Mouse (Mus musculus): ENCODE results near the gene Pign. TPM values are rescaled to one million over a fixed set of nuclear protein-coding genes. Genes with fewer than 3 reads are reported as not detected.

The Pign gene
- total and polyA plus RNA-seq, 3 experiments = 23.9 to 59.9 (median 30.4) TPM

GRCm38 (mm10) chr1:105630481-105630880, 33.0 kb downstream of the Pign start:
- Histone ChIP-seq H3K4me2 (ENCODE audit: insufficient read depth, low read depth, poor library complexity, severe bottlenecking) (no peak overlapping the region), H3K4me3 (replicated peaks in 1 of 3; ENCODE audit: low read depth in 2 of 3, low read length in 2 of 3, poor library complexity in 1 of 3) (no peak overlapping the region), H3K27me3 (replicated peaks) (no peaks in the 10 kb centered on the region), H3K27ac (ENCODE audit: insufficient read depth, low read depth) (no peak overlapping the region), H3K36me3 (replicated peaks in 1 of 2; ENCODE audit: control insufficient read depth in 1 of 2, insufficient read depth in 1 of 2, low read length in 1 of 2) (peaks cover 16 to 21% of the 10 kb centered on the region in 2 experiments), H3K79me2 (replicated peaks; ENCODE audit: control insufficient read depth, extremely low read depth, insufficient read depth, poor library complexity, severe bottlenecking) (no peaks in the 10 kb centered on the region), H3K9ac (ENCODE audit: insufficient read depth, low read depth) (no peak overlapping the region), H3K9me3 (replicated peaks; ENCODE audit: low read length) (no peaks in the 10 kb centered on the region), H3K4me1 (ENCODE audit: control insufficient read depth in 1 of 2, insufficient read depth in 2 of 2) (no peaks in the 10 kb centered on the region)
- dilution Hi-C loops (cut with MboI; ENCODE audit: extremely low pct_ligation_motif_present, extremely low pct_unique_long_range_greater_than_20kb, low sequenced_read_pairs) (no loop called here), in situ Hi-C loops (cut with MboI; ENCODE audit: low pct_ligation_motif_present, low pct_unique_long_range_greater_than_20kb, low sequenced_read_pairs) (no loop called here)
- DNase-seq (ENCODE audit: extremely low read depth) = peak; percentile 22
- TF ChIP-seq CHD1 (IDR thresholded peaks at IDR 0.05; ENCODE audit: low read depth, low read length) = no peak
- peak; percentile 51 for TF ChIP-seq SMC3 (IDR thresholded peaks at IDR 0.05; ENCODE audit: low read depth, low read length)
- peak; percentile 71 for TF ChIP-seq RAD21 (IDR thresholded peaks at IDR 0.05; ENCODE audit: low read depth, low read length)
- TF ChIP-seq CTCF (conservative IDR thresholded peaks at IDR 0.05 in 1 of 2, IDR thresholded peaks at IDR 0.05 in 1 of 2; ENCODE audit: low read depth in 2 of 2, low read length in 2 of 2) = peak; percentile 26 to 69; a peak in 2 of 4 replicates

- peaks cover 21 to 43% of the 10 kb centered on the region in 2 experiments for H3K36me3 ChIP-seq (replicated peaks in 1 of 2; ENCODE audit: control insufficient read depth in 1 of 2, insufficient read depth in 1 of 2, low read length in 1 of 2)
- in situ Hi-C loops (cut with MboI; ENCODE audit: low pct_ligation_motif_present, low pct_unique_long_range_greater_than_20kb, low sequenced_read_pairs) = no loop called here
Measured at GRCm38 (mm10) chr1:105589673-105590072, 73.8 kb downstream of the Pign start.

GRCm38 (mm10) chr1:105588697-105589096, 74.8 kb downstream of the Pign start:
- no peaks in the 10 kb centered on the region for H3K79me2 ChIP-seq (replicated peaks; ENCODE audit: control insufficient read depth, extremely low read depth, insufficient read depth, poor library complexity, severe bottlenecking)
- H3K9ac ChIP-seq (ENCODE audit: insufficient read depth, low read depth) = no peak overlapping the region
- H3K36me3 ChIP-seq (replicated peaks in 1 of 2; ENCODE audit: control insufficient read depth in 1 of 2, insufficient read depth in 1 of 2, low read length in 1 of 2) = peaks cover 23 to 49% of the 10 kb centered on the region in 2 experiments
- no peaks in the 10 kb centered on the region for H3K27me3 ChIP-seq (replicated peaks)
- H3K4me1 ChIP-seq (ENCODE audit: control insufficient read depth in 1 of 2, insufficient read depth in 2 of 2) = no peaks in the 10 kb centered on the region
- H3K27ac ChIP-seq (ENCODE audit: insufficient read depth, low read depth) = no peak overlapping the region
- no peak for DNase-seq (ENCODE audit: extremely low read depth)
- in situ Hi-C loops (cut with MboI; ENCODE audit: low pct_ligation_motif_present, low pct_unique_long_range_greater_than_20kb, low sequenced_read_pairs) = no loop called here
- H3K9me3 ChIP-seq (replicated peaks; ENCODE audit: low read length) = no peaks in the 10 kb centered on the region
- no peak overlapping the region for H3K4me3 ChIP-seq (replicated peaks in 1 of 3; ENCODE audit: low read depth in 2 of 3, low read length in 2 of 3, poor library complexity in 1 of 3)
- TF ChIP-seq NELFE (IDR thresholded peaks at IDR 0.05; ENCODE audit: low read depth, low read length) (no peak), ZMIZ1 (IDR thresholded peaks at IDR 0.05; ENCODE audit: low read depth, low read length) (no peak), ZKSCAN1 (IDR thresholded peaks at IDR 0.05; ENCODE audit: borderline replicate concordance, low read depth, low read length) (no peak), IRF4 (IDR thresholded peaks at IDR 0.05; ENCODE audit: low read depth, low read length) (no peak), USF1 (IDR thresholded peaks at IDR 0.05; ENCODE audit: low read depth, low read length) (no peak), EP300 (IDR thresholded peaks at IDR 0.05; ENCODE audit: low read length) (no peak), ELF1 (IDR thresholded peaks at IDR 0.05; ENCODE audit: low read depth, low read length) (no peak), HCFC1 (IDR thresholded peaks at IDR 0.05; ENCODE audit: low read depth, low read length) (no peak), TBP (conservative IDR thresholded peaks at IDR 0.05; ENCODE audit: low read depth, low read length) (no peak), MAZ (IDR thresholded peaks at IDR 0.05; ENCODE audit: low read depth, low read length) (no peak), MAX (IDR thresholded peaks at IDR 0.05; ENCODE audit: low read length) (no peak), CTCF (conservative IDR thresholded peaks at IDR 0.05 in 1 of 2, IDR thresholded peaks at IDR 0.05 in 1 of 2; ENCODE audit: low read depth in 2 of 2, low read length in 2 of 2) (no peak), CHD2 (IDR thresholded peaks at IDR 0.05; ENCODE audit: low read length) (no peak), BHLHE40 (IDR thresholded peaks at IDR 0.05; ENCODE audit: low read depth, low read length) (no peak), TCF12 (IDR thresholded peaks at IDR 0.05; ENCODE audit: low read depth, low read length) (no peak)
- no peak overlapping the region for H3K4me2 ChIP-seq (ENCODE audit: insufficient read depth, low read depth, poor library complexity, severe bottlenecking)
- dilution Hi-C loops (cut with MboI; ENCODE audit: extremely low pct_ligation_motif_present, extremely low pct_unique_long_range_greater_than_20kb, low sequenced_read_pairs) = no loop called here

More at GRCm38 (mm10) chr1:105589673-105590072, 73.8 kb downstream of the Pign start:
- dilution Hi-C loops (cut with MboI; ENCODE audit: extremely low pct_ligation_motif_present, extremely low pct_unique_long_range_greater_than_20kb, low sequenced_read_pairs) = no loop called here
- H3K9me3 ChIP-seq (replicated peaks; ENCODE audit: low read length) = no peaks in the 10 kb centered on the region
- no peak overlapping the region for H3K4me3 ChIP-seq (replicated peaks in 1 of 3; ENCODE audit: low read depth in 2 of 3, low read length in 2 of 3, poor library complexity in 1 of 3)
- no peak overlapping the region for H3K4me2 ChIP-seq (ENCODE audit: insufficient read depth, low read depth, poor library complexity, severe bottlenecking)
- no peak overlapping the region for H3K27ac ChIP-seq (ENCODE audit: insufficient read depth, low read depth)
- no peak overlapping the region for H3K9ac ChIP-seq (ENCODE audit: insufficient read depth, low read depth)
- TF ChIP-seq RAD21 (IDR thresholded peaks at IDR 0.05; ENCODE audit: low read depth, low read length) (no peak), CHD1 (IDR thresholded peaks at IDR 0.05; ENCODE audit: low read depth, low read length) (no peak), CHD2 (IDR thresholded peaks at IDR 0.05; ENCODE audit: low read length) (no peak), NELFE (IDR thresholded peaks at IDR 0.05; ENCODE audit: low read depth, low read length) (no peak)
- H3K4me1 ChIP-seq (ENCODE audit: control insufficient read depth in 1 of 2, insufficient read depth in 2 of 2) = no peaks in the 10 kb centered on the region
- no peaks in the 10 kb centered on the region for H3K27me3 ChIP-seq (replicated peaks)
- no peaks in the 10 kb centered on the region for H3K79me2 ChIP-seq (replicated peaks; ENCODE audit: control insufficient read depth, extremely low read depth, insufficient read depth, poor library complexity, severe bottlenecking)
- no peak for DNase-seq (ENCODE audit: extremely low read depth)
